9 mouse cellular contexts compared by ENCODE assay signal in genomic region chr1:59795336-59795735, GRCm38 (mm10). TPM values are rescaled to one million over a fixed set of nuclear protein-coding genes. Genes with fewer than 3 reads are reported as not detected.
A peak's percentile ranks its signal among the peaks of the same experiment; 100 is the strongest.
DNase-seq lines count a peak whose midpoint lies in the region; ATAC-seq lines count a peak whose summit lies in the region.
"Had no signal": no experiment of that assay in that cellular context is flagged by ENCODE, and none has a peak within 500 bp of the region (broad histone marks: within the 10 kb centered on the region; RNA-seq: fewer than 3 reads in every experiment).

No protein-coding gene starts in this region.

- H3K9me3 ChIP-seq in limb, embryonic 13.5 days = no peaks in the 10 kb centered on the region
- no peaks in the 10 kb centered on the region for H3K9me3 ChIP-seq in limb, embryonic 10.5 days (replicated peaks)
- H3K9me3 ChIP-seq: liver, embryonic 13.5 days had no signal

- 0 out of 2 replicates have a peak, but pooled peaks have one; percentile 36 for ATAC-seq in limb, embryonic 13.5 days (ENCODE audit: low FRiP score, low read depth)
- ATAC-seq in erythroblast, adult 5-6 weeks (replicated peaks; ENCODE audit: low FRiP score, poor library complexity, severe bottlenecking) = no peak

- H3K4me2 ChIP-seq in limb, embryonic 13.5 days (replicated peaks) = no peak overlapping the region
- H3K4me2 ChIP-seq: liver, embryonic 13.5 days had no signal

- H3K27ac ChIP-seq in limb, embryonic 13.5 days = no peak overlapping the region
- no peak overlapping the region for H3K27ac ChIP-seq in limb, embryonic 10.5 days
- H3K27ac ChIP-seq: liver, embryonic 13.5 days had no signal

- H3K4me3 ChIP-seq in limb, embryonic 13.5 days = no peak overlapping the region
- H3K4me3 ChIP-seq in limb, embryonic 10.5 days = no peak overlapping the region
- H3K4me3 ChIP-seq: liver, embryonic 13.5 days had no signal

- WGBS in limb, embryonic 13.5 days = 51% methylated on average over 1 of the region's 1 CpGs
- 76% methylated on average over 1 of the region's 1 CpGs for WGBS in limb, embryonic 10.5 days

- H3K9ac ChIP-seq in limb, embryonic 13.5 days = no peak overlapping the region
- H3K9ac ChIP-seq: liver, embryonic 13.5 days had no signal

- peak; percentile 27 to 57 for DNase-seq in adrenal gland, adult (ENCODE audit: inconsistent age in 2 of 2, low spot score in 1 of 2)
- no peak for DNase-seq in adrenal gland, adult 8-10 months
- DNase-seq in limb, embryonic 10.5 days (ENCODE audit: low spot score) = no peak
- peak; percentile 74 for DNase-seq in kidney, postnatal 10 days
- peak; percentile 85 for DNase-seq in lung, postnatal 36 days
- no peak for DNase-seq in spleen, adult 18-20 months
- DNase-seq: liver, embryonic 13.5 days had no signal

- H3K4me1 ChIP-seq in limb, embryonic 13.5 days = no peaks in the 10 kb centered on the region
- H3K4me1 ChIP-seq in limb, embryonic 10.5 days = no peaks in the 10 kb centered on the region

- H3K36me3 ChIP-seq in limb, embryonic 13.5 days = peaks cover 4% of the 10 kb centered on the region; the same call in 1 of the 2 replicates
- peaks cover 5% of the 10 kb centered on the region for H3K36me3 ChIP-seq in limb, embryonic 10.5 days
- H3K36me3 ChIP-seq: liver, embryonic 13.5 days had no signal

- no peaks in the 10 kb centered on the region for H3K27me3 ChIP-seq in limb, embryonic 13.5 days
- no peaks in the 10 kb centered on the region for H3K27me3 ChIP-seq in limb, embryonic 10.5 days (ENCODE audit: low read depth, poor library complexity, severe bottlenecking)
- H3K27me3 ChIP-seq: liver, embryonic 13.5 days had no signal

RNA-seq across cellular contexts. Expression of gene Bmpr2, which starts 32.1 kb away (rescaled TPM):
- total RNA-seq in adrenal gland, adult 8-10 months (2022) = 10 to 100 TPM; 64.0 to 68.1 (median 66.2) TPM
- 11.2 and 12.0 TPM in 2 replicates for polyA plus RNA-seq in limb, embryonic 13.5 days (2015; fragmentation: Nextera tagmentation; extraction: Ambion mirVana)
- polyA plus RNA-seq in limb, embryonic 10.5 days (2016; fragmentation: Nextera tagmentation; extraction: Ambion mirVana) = 5.1 and 8.0 TPM in 2 replicates
- 5.4 and 7.9 TPM in 2 replicates for total RNA-seq in erythroblast, adult 5-6 weeks (2015; ENCODE audit: low replicate concordance)
- total RNA-seq in erythroblast, adult 5-6 weeks (2017; ENCODE audit: low replicate concordance) = 2.0 and 8.4 TPM in 2 replicates

Comparison
In these comparisons a context has a peak if more than half of its experiments do, and no peak if none do; other contexts are left out.
1. DNase-seq: peak in adrenal gland, adult (2 of 2), kidney, postnatal 10 days (single experiment) and lung, postnatal 36 days (single experiment); none in adrenal gland, adult 8-10 months (single experiment), limb, embryonic 10.5 days (single experiment) and spleen, adult 18-20 months (0 of 2).
2. RNA of gene Bmpr2, which starts 32.1 kb away (total RNA-seq): 64.0 to 68.1 TPM in adrenal gland, adult 8-10 months; 2.0 to 8.4 TPM in erythroblast, adult 5-6 weeks; every median in the first group is over 4 times any median in the second.